Mouse (Mus musculus): Measurements from ENCODE around the gene Cdkn1b.

- TF ChIP-seq GATA1 (IDR thresholded peaks at IDR 0.05; ENCODE audit: borderline replicate concordance, low read length) (no peak), FLI1 (IDR thresholded peaks at IDR 0.05; ENCODE audit: low read length) (no peak)
These were observed 40.2 kb upstream of the Cdkn1b start for GRCm38 (mm10) chr6:134880046-134880445.

Measured in megakaryocyte, embryonic 14.5 days (primary cell).